Mouse (Mus musculus) intestine, postnatal 0 days (tissue): Measurements from ENCODE around the gene Fbxo6. TPM values are rescaled to one million over a fixed set of nuclear protein-coding genes. Genes with fewer than 3 reads are reported as not detected.

Experiments
- ATAC-seq: fragments of 200-750 bp; cut with Nextera tagmentation; 2 replicates; pipeline ENCODE4 v1.8.0; 2017; ENCODE audit warnings: mild to moderate bottlenecking, moderate TSS enrichment, moderate library complexity
- H3K27ac ChIP-seq: fragments of 300-500 bp; sonication (generic); 2 replicates; pipeline ENCODE4 v1.5.1; 2014; ENCODE audit warnings: mild to moderate bottlenecking, low read depth, low read length, moderate library complexity
- H3K27me3 ChIP-seq: fragments of 300-500 bp; sonication (generic); replicated peaks from 2 replicates; pipeline ENCODE4 v1.6.1; 2014; ENCODE audit warnings: low read length, mixed read lengths; ENCODE audit not compliant: control insufficient read depth, insufficient read depth
- H3K36me3 ChIP-seq: fragments of 300-500 bp; sonication (generic); 2 replicates; pipeline ENCODE4 v1.6.1; 2014; ENCODE audit warnings: mild to moderate bottlenecking, moderate library complexity; ENCODE audit not compliant: control insufficient read depth, insufficient read depth
- H3K4me1 ChIP-seq: fragments of 300-500 bp; sonication (generic); replicated peaks from 2 replicates; pipeline ENCODE4 v1.6.1; 2014; ENCODE audit warnings: antibody characterized with exemption, low read length, mixed read lengths; ENCODE audit not compliant: control insufficient read depth, insufficient read depth
- H3K4me2 ChIP-seq: fragments of 300-500 bp; sonication (generic); replicated peaks from 2 replicates; pipeline ENCODE4 v1.6.1; 2014; ENCODE audit warnings: low read depth, mild to moderate bottlenecking, moderate library complexity
- H3K4me3 ChIP-seq: fragments of 300-500 bp; sonication (generic); 2 replicates; pipeline ENCODE4 v1.5.1; 2014; ENCODE audit warnings: low read depth, low read length
- H3K9ac ChIP-seq: fragments of 300-500 bp; sonication (generic); 2 replicates; pipeline ENCODE4 v1.6.1; 2014; ENCODE audit warnings: mild to moderate bottlenecking, low read depth, low read length
- H3K9me3 ChIP-seq: fragments of 300-500 bp; sonication (generic); 2 replicates; pipeline ENCODE4 v1.6.1; 2016; ENCODE audit warnings: mixed run types; ENCODE audit not compliant: control insufficient read depth
- CTCF ChIP-seq: sonication (generic); IDR thresholded peaks from 2 replicates; pipeline ENCODE4 v1.5.1; 2016; ENCODE audit warnings: low read depth, mild to moderate bottlenecking, control low read depth, antibody characterized with exemption, moderate library complexity
- WGBS: fragments of 180-500 bp; shearing (Covaris S2); extraction: QIAGEN DNeasy Blood & Tissue Kit; methylation state at CpG from one replicate; pipeline ENCODE4 v1.1.7; 2014; 5-methylcytosine and 5-hydroxymethylcytosine counted together
- polyA plus RNA-seq: library from polyadenylated mRNA; unstranded; fragments of >200 nt; fragmentation: Nextera tagmentation; extraction: Ambion mirVana; gene quantifications from 2 replicates; pipeline ENCODE4 v1.2.1, GENCODE M21; 2015

The Fbxo6 gene
- polyA plus RNA-seq, 1 experiment from 2014 or later = 55.4 TPM

DNA sequence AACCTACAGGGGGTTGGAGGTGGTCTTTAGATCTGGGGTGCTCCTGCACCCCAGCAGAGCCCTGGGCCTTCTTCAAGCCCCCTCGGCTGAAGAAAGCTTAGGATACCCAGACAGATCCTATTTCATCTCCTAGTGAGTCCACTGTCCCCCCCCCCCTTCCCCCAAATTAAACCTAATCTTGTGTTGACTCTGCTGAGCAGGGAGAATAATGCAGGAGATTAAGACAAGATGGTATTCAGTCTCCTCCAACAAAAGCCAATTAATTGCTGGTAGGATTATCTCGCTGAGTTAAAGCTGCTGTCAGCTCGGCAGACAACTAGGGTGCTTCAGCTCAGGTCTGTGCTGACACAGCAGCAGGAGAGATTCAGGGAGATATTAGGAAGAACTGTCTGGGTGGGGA is 19.3 kb upstream of the Fbxo6 start:
- H3K27me3 ChIP-seq = peaks cover 71% of the 10 kb centered on the region
- no peak overlapping the region for H3K4me3 ChIP-seq
- no peaks in the 10 kb centered on the region for H3K36me3 ChIP-seq
- H3K4me2 ChIP-seq = no peak overlapping the region
- ATAC-seq = no peak
- no peak overlapping the region for H3K9ac ChIP-seq
- WGBS = 44% methylated on average over 3 of the region's 3 CpGs
- H3K9me3 ChIP-seq = no peaks in the 10 kb centered on the region
- no peak for TF ChIP-seq CTCF
- no peaks in the 10 kb centered on the region for H3K4me1 ChIP-seq
- no peak overlapping the region for H3K27ac ChIP-seq

DNA sequence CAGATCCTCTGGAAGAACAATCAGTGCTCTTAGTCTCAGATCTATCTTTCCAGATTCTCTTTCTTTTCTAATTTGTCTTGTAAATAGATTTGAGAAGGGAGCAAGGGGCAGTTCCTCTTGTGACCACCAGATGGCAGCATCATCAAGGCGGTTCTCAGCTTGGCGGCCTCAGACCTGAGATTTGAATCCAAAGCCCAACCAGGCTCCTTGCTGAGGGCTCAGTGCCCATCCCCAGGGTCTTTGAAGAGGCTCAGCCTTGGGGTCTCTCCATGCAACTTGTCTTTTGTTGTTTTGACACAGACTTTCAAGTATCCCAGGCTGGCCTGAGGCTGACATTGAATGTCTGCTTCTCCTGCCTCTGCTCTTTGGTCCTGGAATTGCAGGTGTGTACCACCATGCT is 18.9 kb upstream of the Fbxo6 start:
- no peak overlapping the region for H3K27ac ChIP-seq
- no peak overlapping the region for H3K4me3 ChIP-seq
- no peak for ATAC-seq
- no peaks in the 10 kb centered on the region for H3K9me3 ChIP-seq
- no peak overlapping the region for H3K4me2 ChIP-seq
- no peak overlapping the region for H3K9ac ChIP-seq
- peaks cover 71% of the 10 kb centered on the region for H3K27me3 ChIP-seq
- no peaks in the 10 kb centered on the region for H3K4me1 ChIP-seq
- WGBS = 2% methylated on average over 2 of the region's 2 CpGs
- TF ChIP-seq CTCF = peak; percentile 94
- no peaks in the 10 kb centered on the region for H3K36me3 ChIP-seq

DNA sequence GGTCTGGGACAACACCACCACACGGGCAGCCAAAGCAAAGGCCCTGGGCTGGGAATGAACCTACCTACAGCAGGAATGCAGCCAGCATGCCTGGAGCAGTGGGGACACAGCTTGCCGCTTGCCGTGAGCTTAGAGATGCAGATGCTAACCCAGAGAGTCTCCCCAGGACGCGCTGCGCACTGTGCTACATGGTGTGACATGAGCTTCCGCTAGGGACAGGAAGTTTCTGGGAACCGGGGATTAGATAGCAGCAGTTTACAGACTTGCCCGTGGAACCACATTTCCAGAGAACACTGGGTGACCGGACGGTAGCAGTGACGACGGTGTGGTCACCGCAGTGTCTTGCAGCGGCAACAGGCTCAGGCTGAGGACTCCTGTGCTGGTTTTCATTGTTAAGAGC is 17.6 kb upstream of the Fbxo6 start:
- TF ChIP-seq CTCF = no peak
- no peak for ATAC-seq
- Histone ChIP-seq H3K27ac (no peak overlapping the region), H3K9me3 (no peaks in the 10 kb centered on the region), H3K36me3 (no peaks in the 10 kb centered on the region), H3K4me1 (no peaks in the 10 kb centered on the region), H3K27me3 (peaks cover 71% of the 10 kb centered on the region), H3K9ac (no peak overlapping the region), H3K4me3 (no peak overlapping the region), H3K4me2 (no peak overlapping the region)
- 18% methylated on average over 15 of the region's 15 CpGs for WGBS

DNA sequence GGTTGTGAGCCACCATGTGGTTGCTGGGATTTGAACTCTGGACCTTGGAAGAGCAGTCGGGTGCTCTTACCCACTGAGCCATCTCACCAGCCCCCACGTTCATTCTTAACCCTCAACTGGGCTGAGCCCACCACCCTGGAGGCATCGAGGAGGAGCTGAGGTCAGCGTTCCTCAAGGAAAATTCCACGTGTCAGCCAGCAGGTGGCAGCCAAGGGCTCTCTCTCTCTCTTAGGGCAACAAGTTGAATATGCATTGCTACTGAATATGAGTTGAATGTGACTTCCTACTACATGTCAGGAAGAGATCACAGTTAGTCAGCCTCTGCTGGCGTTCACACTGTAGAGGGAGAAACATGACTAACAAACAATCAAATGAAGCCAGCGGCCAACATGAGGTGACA is 16.3 kb upstream of the Fbxo6 start:
- Histone ChIP-seq H3K4me1 (no peaks in the 10 kb centered on the region), H3K9me3 (no peaks in the 10 kb centered on the region), H3K9ac (no peak overlapping the region), H3K36me3 (no peaks in the 10 kb centered on the region), H3K4me2 (no peak overlapping the region), H3K4me3 (no peak overlapping the region), H3K27ac (no peak overlapping the region), H3K27me3 (peaks cover 70% of the 10 kb centered on the region)
- ATAC-seq = no peak
- WGBS = 28% methylated on average over 7 of the region's 7 CpGs
- TF ChIP-seq CTCF = peak; percentile 84

DNA sequence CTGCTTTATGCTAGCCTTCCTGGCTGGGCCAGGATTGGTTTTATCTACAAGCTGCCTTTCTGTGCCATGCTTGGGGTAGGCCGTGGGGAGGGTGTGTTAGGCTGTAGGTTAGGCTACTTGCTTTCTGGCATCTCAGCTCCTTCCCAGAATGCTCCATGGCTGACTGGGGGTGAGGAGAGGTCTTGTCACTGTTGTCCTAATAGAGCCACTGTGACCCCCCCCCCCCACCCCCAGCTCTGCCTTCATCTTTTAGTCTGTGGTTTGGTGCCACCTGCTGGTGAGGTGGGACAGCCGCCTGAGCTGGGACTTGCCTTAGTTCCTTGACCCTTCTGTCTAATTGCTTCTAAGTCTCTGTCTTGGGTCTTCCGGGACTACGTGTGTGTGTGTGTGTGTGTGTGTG is 15.0 kb upstream of the Fbxo6 start:
- no peak for ATAC-seq
- Histone ChIP-seq H3K4me1 (no peaks in the 10 kb centered on the region), H3K9me3 (no peaks in the 10 kb centered on the region), H3K4me2 (peak overlapping the region; percentile 21; the same call in 1 of the 2 replicates), H3K27me3 (peaks cover 66% of the 10 kb centered on the region), H3K36me3 (no peaks in the 10 kb centered on the region), H3K4me3 (no peak overlapping the region), H3K9ac (no peak overlapping the region), H3K27ac (no peak overlapping the region)
- WGBS = 9% methylated on average over 4 of the region's 4 CpGs
- peak; percentile 70 for TF ChIP-seq CTCF

DNA sequence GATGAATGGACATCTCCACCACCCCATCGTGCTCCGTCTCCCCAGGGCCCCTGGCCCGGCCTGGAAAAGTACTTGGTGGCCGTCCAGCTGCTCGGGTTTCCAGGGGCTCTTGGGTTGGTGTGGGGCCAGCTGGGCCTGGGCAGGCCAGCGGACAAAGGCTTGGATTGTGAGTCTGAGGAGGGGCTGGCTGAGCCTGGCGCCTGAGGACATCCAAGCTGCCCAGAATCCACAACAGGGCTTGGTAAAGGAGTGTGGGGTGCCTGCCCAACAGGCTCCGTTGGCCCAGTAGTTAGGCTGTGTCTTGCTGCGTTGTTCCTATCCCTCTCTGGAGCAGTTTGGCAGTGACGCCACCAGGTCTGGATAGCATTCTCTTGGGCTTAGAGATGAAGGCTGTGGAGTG is 14.5 kb upstream of the Fbxo6 start:
- Histone ChIP-seq H3K9ac (no peak overlapping the region), H3K27ac (no peak overlapping the region), H3K4me1 (no peaks in the 10 kb centered on the region), H3K4me3 (no peak overlapping the region), H3K9me3 (no peaks in the 10 kb centered on the region), H3K27me3 (peaks cover 68% of the 10 kb centered on the region), H3K4me2 (peak overlapping the region; percentile 21; the same call in 1 of the 2 replicates), H3K36me3 (no peaks in the 10 kb centered on the region)
- no peak for TF ChIP-seq CTCF
- WGBS = 9% methylated on average over 10 of the region's 10 CpGs
- ATAC-seq = no peak

DNA sequence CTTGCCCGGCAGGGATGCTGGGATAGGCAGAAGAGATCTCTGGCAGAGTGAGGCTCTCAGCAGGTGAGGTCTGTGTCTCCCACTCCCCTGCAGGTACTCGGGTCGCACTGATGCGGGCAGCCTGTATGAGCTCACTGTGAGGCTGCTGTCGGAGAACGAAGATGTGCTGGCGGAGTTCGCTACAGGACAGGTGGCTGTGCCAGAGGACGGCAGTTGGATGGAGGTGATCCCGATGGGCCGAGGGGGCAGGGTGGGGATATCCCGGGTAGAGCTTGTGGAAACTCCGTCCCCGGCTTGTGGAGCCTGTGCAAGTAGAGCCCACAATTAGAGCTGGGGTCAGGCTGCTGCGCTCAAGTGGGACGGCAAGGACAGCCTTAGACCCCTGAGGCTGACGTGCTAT is 13.6 kb upstream of the Fbxo6 start:
- no peak overlapping the region for H3K9ac ChIP-seq
- no peak for ATAC-seq
- H3K4me3 ChIP-seq = no peak overlapping the region
- H3K9me3 ChIP-seq = no peaks in the 10 kb centered on the region
- 11% methylated on average over 17 of the region's 17 CpGs for WGBS
- no peak for TF ChIP-seq CTCF
- no peak overlapping the region for H3K27ac ChIP-seq
- no peak overlapping the region for H3K4me2 ChIP-seq
- no peaks in the 10 kb centered on the region for H3K4me1 ChIP-seq
- peaks cover 73% of the 10 kb centered on the region for H3K27me3 ChIP-seq
- no peaks in the 10 kb centered on the region for H3K36me3 ChIP-seq
